Mouse (Mus musculus): Measurements from ENCODE around the gene Tmem88b.
A peak's percentile ranks its signal among the peaks of the same experiment; 100 is the strongest.
"Not testable (repeated sequence)": the region's sequence is repeated elsewhere in the genome, so short reads cannot be mapped to it uniquely, and the experiment has no call there.

Gene Tmem88b

DNA sequence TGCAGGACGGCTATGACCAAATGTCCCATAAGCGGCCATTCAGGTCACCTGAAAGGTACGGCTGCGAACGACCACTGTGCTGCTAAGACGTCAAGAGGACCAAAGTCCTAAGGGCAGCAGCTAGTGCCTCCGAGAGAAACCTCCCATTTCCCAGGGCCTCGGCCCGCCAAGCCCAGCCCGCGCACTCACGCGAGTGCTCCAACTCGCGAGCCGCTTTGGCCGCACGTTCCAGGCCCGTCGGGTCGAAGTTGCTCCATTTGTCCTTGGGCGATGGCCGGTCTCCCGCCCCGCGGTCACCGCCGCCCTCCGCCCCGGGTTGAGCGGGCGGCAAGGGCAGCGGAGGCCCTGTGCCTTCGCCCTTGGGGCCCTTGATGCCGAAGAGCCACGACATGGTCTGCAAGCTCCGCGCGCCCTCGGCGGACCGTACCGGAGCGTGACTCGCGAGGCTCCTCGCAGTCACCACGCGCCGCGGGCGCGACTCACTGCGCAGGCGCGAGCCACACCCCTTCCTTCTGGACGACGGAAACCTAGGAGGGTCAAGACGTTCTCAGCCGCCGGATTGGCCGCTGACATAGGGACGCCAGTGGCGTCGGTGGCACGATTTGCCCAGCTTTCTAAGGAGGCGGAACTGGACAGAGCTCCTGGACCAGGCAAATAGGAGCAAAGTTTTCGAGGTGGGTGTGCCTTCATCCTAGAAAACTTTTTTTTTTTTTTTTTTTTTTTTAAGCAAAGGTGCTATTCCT is 24.9 kb downstream of the Tmem88b start, which contains the start of gene Atad3a:
TSS of gene Atad3a (minus strand) at position 481 of the 743 bp plus-strand sequence.
- DNase-seq (ENCODE audit: low spot score): peak; percentile 96

DNA sequence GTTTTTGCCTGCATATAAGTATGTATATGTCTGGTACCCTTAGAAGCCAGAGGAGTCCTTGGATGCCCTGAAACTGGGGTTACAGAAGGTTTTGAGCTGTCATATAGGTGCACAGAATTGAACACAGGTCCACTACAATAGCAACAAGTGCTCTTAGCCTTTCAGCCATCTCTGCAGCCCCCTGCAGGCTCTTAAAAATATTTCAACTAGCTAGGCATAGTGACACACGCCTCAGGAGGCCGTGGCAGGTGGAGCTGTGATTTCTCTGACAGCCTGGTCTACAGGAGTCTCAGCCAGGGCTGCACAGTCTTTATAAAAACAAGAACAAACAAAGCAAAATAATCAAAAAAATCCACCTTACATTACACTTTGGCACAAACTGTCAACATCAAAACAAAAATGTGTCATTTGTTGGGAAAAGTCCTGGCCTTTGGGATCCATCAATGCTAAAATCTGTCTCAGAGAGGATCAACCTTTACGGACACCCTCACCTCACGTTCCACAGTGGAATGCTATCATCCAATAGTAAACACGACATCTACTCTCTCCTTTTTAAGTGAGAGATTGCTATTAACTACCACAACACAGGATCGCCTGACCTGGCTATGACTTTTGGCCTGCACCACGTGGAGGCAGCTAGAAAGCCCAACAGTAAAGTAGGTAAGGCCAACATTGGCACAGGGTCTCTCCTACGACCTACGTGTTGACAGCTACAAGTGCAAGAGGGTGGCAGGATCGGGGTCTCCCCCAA is 25.6 kb downstream of the Tmem88b start:
- no peak for DNase-seq (ENCODE audit: low spot score)

DNA sequence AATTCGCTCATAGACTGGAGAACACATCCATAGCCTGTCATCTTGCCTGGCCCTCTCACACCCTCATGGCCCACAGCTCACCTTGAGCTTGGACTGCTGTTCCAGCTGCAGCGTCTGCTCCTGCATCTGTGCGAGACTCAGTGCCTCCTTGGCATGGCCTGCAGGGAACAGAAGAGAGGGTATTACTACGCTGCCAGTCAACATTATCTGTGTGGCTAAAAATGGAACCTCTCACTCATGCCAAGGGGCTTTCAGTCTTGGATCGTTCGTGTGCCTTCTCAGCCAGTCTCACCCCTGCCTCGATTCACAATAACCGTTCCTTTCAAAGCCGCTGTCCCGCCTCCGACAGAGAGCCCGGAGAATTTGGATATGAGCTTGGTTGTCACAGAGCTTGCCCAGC is 28.7 kb downstream of the Tmem88b start:
- no peak for DNase-seq (ENCODE audit: low spot score)

DNA sequence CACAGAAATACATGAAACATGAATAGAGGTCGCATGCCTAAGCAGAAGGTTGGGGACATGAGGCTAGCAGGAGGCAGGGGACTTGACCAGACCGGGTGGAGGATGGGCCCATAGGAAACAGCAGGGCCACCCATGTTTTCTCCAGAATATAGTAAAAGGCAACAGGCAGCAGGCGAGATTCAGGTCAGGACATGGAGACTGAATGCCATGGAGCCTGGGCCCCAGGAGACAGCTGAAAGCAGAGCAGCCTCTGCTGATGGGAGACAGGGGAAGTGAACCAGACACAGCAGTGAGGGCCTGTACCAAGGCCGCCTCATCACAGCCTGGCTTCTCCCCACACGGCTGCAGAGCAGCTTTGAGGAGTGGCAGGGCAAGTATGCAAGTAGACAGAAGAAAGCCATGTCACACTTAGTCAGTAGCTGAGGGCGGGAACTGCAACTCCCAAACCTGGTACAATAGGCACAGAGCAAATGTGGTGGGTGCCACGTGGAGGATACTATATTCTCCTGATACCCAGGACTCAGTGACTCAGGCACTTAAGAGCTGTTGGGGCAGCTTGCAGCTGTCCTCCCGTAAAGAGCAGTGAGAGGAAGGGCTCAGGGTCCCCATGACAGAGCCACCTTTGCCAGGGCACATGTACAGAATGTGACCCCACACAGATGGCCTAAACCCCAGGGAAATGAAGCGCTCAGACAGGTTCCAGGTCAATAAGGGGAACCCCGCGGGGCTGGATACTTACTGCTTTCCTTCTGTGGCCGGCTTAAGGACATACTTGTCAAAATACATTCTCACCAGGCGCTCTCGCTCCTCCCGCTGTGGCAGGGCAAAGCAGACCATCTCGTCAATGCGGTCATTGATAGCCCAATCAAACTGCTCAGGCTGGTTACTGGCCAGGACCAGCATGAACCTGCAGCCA is 38.8 kb downstream of the Tmem88b start:
- no peak for DNase-seq (ENCODE audit: low spot score)

DNA sequence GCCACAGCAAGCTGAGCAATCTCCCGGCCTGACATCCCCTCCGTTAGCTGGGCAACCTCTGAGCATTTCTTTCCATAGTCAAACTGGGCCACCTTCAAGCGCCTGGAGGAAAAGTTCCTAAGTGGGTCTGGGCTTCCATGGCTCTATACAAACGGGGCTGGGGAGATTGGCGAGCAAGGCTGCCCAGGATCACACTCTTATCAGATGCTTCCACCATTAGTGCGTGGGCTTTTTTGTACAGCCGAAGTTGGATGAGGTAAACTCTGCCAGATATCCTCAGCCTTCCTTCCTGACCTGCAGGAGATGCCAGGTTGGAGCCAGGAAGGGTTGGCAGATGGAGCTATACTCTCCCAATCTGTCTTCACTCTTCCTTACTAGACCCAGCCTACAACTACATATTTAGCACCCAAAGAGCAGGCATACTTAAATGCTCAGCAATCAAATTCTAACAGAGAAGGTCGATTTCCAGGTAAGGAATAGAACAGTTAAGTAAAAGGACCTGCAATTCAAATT is 39.6 kb downstream of the Tmem88b start:
- no peak for DNase-seq (ENCODE audit: low spot score)

DNA sequence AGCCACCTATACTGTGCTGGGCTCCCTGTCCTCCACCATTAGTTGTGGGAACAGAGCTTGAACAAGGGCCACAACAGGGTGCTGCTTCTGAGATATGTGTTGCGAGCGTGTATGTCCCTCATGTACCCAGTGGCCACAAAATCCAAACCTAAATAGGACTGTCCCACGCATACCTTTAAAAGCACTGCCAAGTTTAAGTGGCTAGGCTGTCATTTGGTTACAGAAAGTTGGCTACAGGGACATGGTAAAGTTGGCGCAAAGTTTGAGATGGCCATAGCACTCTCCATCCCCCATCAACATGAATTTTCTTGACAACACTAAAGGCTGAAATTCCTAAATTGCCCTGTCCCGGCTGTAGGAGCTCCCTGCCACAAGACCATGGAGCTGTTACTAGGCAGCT is 40.5 kb downstream of the Tmem88b start:
- no peak for DNase-seq (ENCODE audit: low spot score)

DNA sequence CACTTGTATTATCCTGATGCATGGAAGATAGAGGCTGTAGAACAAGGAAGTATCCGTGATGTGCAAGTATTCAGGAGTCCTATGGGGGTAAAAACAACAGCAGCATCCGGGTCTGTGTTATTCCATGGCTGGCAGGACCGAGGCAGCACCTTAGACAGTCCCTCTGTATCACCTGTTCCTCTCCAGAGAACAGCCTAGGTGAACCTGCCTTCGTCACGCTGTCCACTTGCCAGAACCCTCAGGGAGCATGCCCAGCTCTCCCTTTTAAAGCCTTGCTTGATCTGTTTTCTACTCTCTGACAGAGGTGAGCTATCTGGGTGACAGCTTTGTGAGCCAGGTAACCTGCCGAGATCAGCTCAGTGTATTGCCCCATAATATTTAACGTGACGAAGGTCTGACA is 41.2 kb downstream of the Tmem88b start:
- no peak for DNase-seq (ENCODE audit: low spot score)

DNA sequence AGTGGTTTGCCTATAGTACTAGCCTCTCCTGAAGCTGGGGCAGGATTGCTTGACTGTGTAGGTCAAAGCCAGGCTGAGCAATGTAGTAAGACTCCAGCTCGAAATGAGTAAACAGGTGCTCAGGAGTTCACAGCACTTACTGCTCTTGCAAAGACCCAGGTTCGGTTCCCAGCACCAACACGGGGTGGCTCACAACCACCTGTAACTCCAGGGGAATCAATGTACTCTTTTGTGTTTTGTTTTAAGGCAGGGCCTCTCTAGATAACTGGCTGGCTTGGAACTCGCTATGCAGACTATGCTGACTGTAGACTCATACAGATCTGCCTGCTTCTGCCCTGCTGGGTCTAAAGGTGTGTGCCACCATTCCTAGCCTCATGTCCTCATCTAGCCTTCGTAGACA is 43.0 kb downstream of the Tmem88b start:
- DNase-seq (ENCODE audit: low spot score): no peak

DNA sequence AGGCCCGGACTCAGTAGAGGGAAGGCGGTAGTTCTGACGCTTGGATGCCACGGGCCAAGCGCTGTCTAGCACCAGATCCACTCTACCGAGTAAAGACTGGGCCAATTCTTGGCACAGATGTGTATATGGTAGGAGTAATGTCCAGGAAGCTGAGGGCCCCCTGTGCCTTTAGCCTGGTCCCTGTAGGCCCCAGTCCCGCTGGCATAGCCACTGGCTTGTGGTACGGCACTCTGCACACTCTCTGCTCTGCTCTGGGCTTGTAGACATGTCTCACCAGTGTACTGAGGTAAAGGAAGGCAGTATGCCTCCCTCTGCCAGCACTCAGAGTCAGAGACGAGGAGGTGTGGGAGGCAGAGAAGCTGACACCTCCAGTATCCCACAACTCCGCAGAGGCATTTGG is 45.0 kb downstream of the Tmem88b start:
- DNase-seq (ENCODE audit: low spot score): not testable (repeated sequence)

DNA sequence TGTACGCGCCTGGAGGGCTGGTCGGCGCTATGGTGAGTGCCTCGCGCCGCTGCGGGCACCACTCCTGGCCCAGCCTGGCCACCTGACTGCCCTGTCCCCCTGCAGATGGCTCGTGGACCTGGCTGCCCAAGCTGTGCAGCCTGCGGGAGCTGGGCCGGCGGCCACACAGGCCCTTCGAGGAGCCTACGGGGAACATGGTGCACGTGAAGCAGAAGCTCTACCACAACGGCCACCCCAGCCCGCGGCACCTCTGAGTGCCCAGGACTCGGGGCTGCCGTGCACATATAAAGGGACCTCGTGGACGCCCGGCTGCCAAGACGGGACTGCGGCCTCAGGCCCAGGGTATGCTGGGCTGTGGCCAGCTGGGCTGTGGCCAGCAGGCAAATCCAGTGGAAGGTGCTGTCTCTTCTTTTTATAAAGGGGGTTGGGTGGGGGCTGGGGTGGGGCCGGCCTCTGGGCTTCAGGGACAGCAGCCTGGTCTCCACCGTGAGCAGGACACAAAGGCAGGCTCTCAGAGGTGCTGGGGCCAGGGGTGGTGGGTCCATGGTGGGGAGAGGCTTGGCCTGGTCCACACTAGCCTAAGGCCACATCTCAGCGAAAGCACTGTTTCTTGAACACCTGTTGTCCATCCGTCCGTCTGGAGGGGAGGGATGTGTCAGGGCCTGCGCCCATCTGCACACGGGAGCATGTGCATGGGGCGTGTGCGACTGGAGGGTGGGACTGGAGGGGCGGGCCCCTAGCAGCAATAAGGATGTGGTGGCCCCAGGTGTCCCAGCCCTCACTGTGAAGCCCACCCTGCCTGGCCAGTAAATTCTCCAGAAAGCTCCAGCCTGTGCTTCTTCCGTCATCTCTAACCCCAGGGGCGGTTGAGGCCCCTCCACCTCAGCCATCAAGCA is 45.7 kb downstream of the Tmem88b start:
- no peak for DNase-seq (ENCODE audit: low spot score)

DNA sequence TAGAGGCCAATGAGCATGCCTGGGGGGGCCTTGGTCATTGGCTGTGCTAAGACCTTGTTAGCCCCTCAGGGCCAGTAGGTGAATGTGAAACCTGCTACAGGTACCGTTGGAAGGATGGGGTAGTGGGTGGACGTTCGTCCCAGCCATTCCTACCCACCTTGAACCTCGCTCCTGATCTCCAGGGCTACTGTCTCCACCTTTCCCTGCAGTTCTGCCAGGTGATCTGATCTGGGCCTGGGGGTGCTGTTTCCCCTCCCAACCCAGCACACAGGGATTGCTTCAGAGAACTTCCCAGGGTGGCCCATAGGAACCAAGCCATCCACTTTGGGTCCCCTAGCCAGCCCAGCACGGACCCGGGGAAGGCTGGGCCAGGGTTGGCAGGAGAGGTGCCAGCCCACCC is 46.5 kb downstream of the Tmem88b start:
- no peak for DNase-seq (ENCODE audit: low spot score)

DNA sequence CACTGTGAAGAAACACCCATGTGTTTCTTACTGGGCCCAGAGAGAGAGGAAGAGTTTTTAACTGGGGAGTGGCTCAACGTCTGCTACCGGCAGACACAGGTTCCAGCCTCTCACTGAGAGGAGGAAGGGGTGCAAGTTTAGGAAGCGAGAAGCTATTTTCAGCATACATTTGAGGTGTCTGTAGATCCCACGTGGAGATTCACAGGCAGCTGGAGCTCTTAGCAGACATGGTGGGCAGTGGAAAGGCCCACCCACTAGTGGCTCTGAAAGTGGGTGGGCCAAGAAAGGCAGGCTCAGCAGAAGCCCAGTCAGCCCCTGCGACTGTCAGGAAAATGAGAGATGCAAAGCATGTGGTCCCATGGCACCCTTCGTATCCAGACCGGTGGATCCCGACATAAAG is 47.4 kb downstream of the Tmem88b start:
- DNase-seq (ENCODE audit: low spot score): no peak

DNA sequence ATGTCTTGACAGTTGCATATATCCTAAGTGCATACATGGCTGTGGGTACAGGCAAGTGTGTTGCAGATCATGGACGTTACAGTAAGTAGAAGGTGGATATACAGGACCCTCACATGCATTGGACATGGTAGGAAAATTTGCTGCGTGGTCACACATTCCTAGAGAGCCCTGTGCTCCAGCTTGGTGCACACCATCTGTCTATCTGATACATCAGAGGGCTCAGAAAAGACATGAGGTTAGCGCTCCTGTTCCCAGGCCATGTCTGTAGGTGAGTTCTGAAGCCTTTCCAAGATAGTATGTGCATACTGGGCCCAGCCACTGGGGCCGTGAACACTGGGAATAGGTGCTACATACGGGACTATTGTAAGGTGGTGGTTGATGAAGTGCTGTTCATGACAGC is 49.3 kb downstream of the Tmem88b start:
- DNase-seq (ENCODE audit: low spot score): no peak

DNA sequence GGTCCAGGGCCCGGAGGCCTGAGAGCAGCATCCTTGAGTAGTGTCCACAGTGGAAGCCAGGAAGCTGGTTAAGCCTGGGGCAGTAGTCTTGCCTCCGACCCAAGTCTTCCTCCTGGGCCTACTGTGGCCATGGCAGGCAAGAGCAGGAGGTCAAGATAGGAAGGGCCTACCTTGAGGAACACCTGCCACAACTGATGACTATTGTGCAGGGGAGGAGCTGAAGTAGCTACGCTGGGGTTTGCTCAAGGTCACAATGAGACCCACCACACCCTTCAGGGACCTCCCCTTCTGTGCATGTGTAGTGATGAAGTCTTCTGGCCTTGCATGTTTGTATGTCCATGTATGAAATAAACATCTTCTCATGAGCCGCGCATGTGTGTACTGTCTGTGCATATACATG is 49.9 kb downstream of the Tmem88b start:
- DNase-seq (ENCODE audit: low spot score): no peak

DNA sequence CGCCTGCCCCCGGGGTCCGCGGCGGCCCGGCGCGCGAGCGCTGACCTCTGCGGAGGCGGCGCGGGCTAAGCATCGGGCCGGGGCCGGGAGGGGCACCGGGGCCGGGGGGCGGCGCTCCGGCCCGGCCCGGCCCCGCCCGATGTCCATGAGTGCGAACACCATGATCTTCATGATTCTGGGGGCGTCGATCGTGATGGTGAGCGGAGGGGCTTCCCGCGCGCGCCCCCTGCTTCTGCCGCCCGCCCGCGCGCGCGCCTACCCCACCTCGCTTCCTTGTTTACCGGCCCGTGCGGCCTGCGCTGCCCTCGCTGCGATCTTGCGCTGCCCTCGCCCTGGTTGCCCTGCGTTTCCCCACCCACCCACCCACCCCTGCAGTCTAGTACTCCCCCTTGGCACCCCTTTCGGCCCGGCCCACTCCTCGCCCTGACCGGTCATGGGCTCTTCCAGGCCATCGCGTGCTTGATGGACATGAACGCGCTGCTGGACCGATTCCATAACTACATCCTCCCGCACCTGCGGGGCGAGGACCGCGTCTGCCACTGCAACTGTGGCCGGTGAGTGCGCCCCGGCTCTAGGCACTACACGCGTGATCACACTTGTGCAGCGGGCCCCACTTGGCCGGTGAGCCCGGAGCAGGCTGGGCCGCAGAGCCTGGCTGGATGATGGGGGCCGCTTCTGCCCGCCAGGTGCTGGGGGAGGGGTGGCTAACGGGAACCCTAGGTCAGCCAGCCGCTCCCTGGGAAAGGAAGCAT is 50.5 kb downstream of the Tmem88b start:
- peak; percentile 44 for DNase-seq (ENCODE audit: low spot score)

DNA sequence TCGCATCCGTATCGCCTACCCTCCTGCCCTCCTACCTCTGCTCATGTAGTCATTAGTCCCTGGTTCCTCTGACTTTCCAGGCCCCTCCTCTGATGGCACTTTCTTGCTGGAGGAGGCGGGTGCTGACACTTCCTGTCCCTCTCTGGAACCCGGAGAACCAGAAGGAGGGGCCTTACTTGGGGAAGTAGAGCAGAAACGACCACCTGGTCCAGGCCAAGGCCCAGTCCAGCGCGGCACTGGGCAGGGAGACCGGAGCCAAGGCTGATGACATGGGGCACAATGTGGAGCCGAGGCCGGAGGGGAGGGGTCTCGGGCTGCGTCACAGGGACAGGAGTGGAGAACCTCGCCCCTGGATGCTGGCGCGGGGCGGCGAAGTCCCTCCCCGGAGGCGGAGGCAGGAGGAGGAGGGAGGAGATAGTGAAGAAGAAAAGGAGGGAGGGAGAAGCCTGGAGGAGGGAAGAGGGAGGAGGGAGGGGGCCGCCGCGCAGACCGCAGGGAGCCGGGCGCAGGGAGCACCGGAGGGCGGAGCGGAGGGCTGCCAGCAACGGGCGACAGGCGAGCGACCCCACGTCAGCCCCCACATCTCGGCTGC is 51.2 kb downstream of the Tmem88b start, which contains the start of gene Tmem240:
TSS of gene Tmem240 (plus strand) at position 451 of the 592 bp plus-strand sequence.
- peak; percentile 90 for DNase-seq (ENCODE audit: low spot score)

DNA sequence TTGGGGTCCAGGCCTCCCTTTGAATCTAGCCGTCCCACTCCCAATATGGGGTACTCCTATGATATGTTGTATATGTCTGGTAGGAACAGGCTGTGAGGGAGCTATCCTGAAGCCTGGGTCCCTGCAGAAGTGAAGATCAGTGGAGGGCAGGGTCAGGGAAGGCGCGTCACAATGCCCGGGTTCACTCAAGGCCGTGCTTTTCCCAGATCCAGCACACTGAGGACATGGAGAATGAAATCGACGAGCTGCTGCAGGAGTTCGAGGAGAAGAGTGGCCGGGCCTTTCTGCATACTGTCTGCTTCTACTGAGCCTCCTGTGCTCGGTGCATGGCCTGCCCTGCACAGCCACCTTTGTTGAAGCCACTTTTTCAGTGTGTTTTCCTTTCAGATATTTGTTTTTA is 52.4 kb downstream of the Tmem88b start:
- DNase-seq (ENCODE audit: low spot score): no peak

All from ovary, postnatal 36 days (tissue).